ENCODE assay signal across 22 mouse cellular contexts in the genomic region with DNA sequence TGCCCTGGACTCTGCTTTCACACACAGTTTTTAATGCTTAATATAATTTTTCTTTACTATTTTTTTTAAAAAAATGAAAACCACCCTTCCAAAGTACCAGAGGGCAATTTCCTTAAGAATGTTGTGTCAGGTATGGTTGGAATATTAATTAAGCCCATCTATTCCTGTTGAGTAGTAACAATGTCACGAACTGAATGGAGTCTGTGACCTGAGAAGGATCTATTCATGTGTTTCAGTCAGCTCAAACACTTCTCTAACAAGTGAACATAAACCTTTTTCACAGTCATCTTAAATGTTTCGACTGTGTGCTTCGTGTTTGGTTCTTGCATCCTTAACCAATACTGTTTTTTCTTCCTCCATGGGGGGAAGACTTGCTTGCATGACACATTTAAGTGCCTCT.
DNase-seq lines count a peak whose midpoint lies in the region; ATAC-seq lines count a peak whose summit lies in the region.
"Had no signal": no experiment of that assay in that cellular context is flagged by ENCODE, and none has a peak within 500 bp of the region (broad histone marks: within the 10 kb centered on the region; RNA-seq: fewer than 3 reads in every experiment).

No protein-coding gene starts in this region.

- H3K4me1 ChIP-seq in forebrain, embryonic 12.5 days: peaks cover 3% of the 10 kb centered on the region; the same call in 1 of the 2 replicates
- H3K4me1 ChIP-seq in forebrain, embryonic 16.5 days (replicated peaks; ENCODE audit: control insufficient read depth, insufficient read depth, low read length): no peaks in the 10 kb centered on the region; the same call in 1 of the 2 replicates
- H3K4me1 ChIP-seq in midbrain, embryonic 12.5 days: 0 out of 2 replicates have a peak, but pooled peaks cover 6% of the 10 kb centered on the region
- no peaks in the 10 kb centered on the region for H3K4me1 ChIP-seq in midbrain, embryonic 15.5 days
- H3K4me1 ChIP-seq: embryonic facial prominence, embryonic 12.5 days; embryonic facial prominence, embryonic 15.5 days; forebrain, embryonic 15.5 days; hindbrain, embryonic 12.5 days; hindbrain, embryonic 15.5 days had no signal

- 8% methylated on average over 3 of the region's 3 CpGs for WGBS in forebrain, embryonic 12.5 days
- WGBS in forebrain, embryonic 16.5 days: 10% methylated on average over 3 of the region's 3 CpGs
- 14% methylated on average over 3 of the region's 3 CpGs for WGBS in midbrain, embryonic 12.5 days
- WGBS in midbrain, embryonic 15.5 days: 17% methylated on average over 3 of the region's 3 CpGs

- no peak overlapping the region for H3K9ac ChIP-seq in forebrain, embryonic 12.5 days
- no peak overlapping the region for H3K9ac ChIP-seq in forebrain, embryonic 16.5 days (replicated peaks; ENCODE audit: low read depth, low read length)
- H3K9ac ChIP-seq in midbrain, embryonic 12.5 days (replicated peaks): no peak overlapping the region
- no peak overlapping the region for H3K9ac ChIP-seq in midbrain, embryonic 15.5 days
- H3K9ac ChIP-seq: embryonic facial prominence, embryonic 12.5 days; embryonic facial prominence, embryonic 15.5 days; forebrain, embryonic 15.5 days; hindbrain, embryonic 12.5 days; hindbrain, embryonic 15.5 days had no signal

- peak; percentile 63; the same call in 1 of the 2 replicates for ATAC-seq in forebrain, embryonic 12.5 days (ENCODE audit: low FRiP score)
- no peak for ATAC-seq in forebrain, embryonic 16.5 days
- peak; percentile 56; the same call in 1 of the 2 replicates for ATAC-seq in midbrain, embryonic 12.5 days (ENCODE audit: low FRiP score, low read depth)
- no peak for ATAC-seq in midbrain, embryonic 15.5 days (replicated peaks)
- ATAC-seq: CD4-positive, CD25-positive, alpha-beta regulatory T cell, adult 4 months; forebrain, embryonic 15.5 days had no signal

- H3K9me3 ChIP-seq in forebrain, embryonic 12.5 days: no peaks in the 10 kb centered on the region
- H3K9me3 ChIP-seq in forebrain, embryonic 16.5 days (ENCODE audit: control insufficient read depth, low read length): no peaks in the 10 kb centered on the region
- H3K9me3 ChIP-seq in midbrain, embryonic 12.5 days: no peaks in the 10 kb centered on the region
- H3K9me3 ChIP-seq in midbrain, embryonic 15.5 days: no peaks in the 10 kb centered on the region
- H3K9me3 ChIP-seq: embryonic facial prominence, embryonic 12.5 days; embryonic facial prominence, embryonic 15.5 days; forebrain, embryonic 15.5 days; hindbrain, embryonic 12.5 days; hindbrain, embryonic 15.5 days had no signal

- H3K4me3 ChIP-seq in forebrain, embryonic 12.5 days (replicated peaks): no peak overlapping the region
- H3K4me3 ChIP-seq in forebrain, embryonic 16.5 days (replicated peaks; ENCODE audit: low read length): no peak overlapping the region
- H3K4me3 ChIP-seq in midbrain, embryonic 12.5 days: no peak overlapping the region
- no peak overlapping the region for H3K4me3 ChIP-seq in midbrain, embryonic 15.5 days
- H3K4me3 ChIP-seq: embryonic facial prominence, embryonic 12.5 days; embryonic facial prominence, embryonic 15.5 days; forebrain, embryonic 15.5 days; gastrocnemius, adult 2 months; hindbrain, embryonic 12.5 days; hindbrain, embryonic 15.5 days had no signal

- H3K4me2 ChIP-seq in forebrain, embryonic 12.5 days: no peak overlapping the region
- H3K4me2 ChIP-seq in forebrain, embryonic 16.5 days (ENCODE audit: low read length): no peak overlapping the region
- no peak overlapping the region for H3K4me2 ChIP-seq in midbrain, embryonic 12.5 days (replicated peaks)
- no peak overlapping the region for H3K4me2 ChIP-seq in midbrain, embryonic 15.5 days
- H3K4me2 ChIP-seq: embryonic facial prominence, embryonic 12.5 days; embryonic facial prominence, embryonic 15.5 days; forebrain, embryonic 15.5 days; heart, embryonic 11.5 days; hindbrain, embryonic 12.5 days; hindbrain, embryonic 15.5 days had no signal

- H3K36me3 ChIP-seq in forebrain, embryonic 12.5 days (replicated peaks): no peaks in the 10 kb centered on the region
- no peaks in the 10 kb centered on the region for H3K36me3 ChIP-seq in forebrain, embryonic 16.5 days (ENCODE audit: control insufficient read depth, insufficient read depth)
- no peaks in the 10 kb centered on the region for H3K36me3 ChIP-seq in midbrain, embryonic 12.5 days
- H3K36me3 ChIP-seq in midbrain, embryonic 15.5 days (replicated peaks): no peaks in the 10 kb centered on the region
- H3K36me3 ChIP-seq: embryonic facial prominence, embryonic 12.5 days; embryonic facial prominence, embryonic 15.5 days; forebrain, embryonic 15.5 days; hindbrain, embryonic 12.5 days; hindbrain, embryonic 15.5 days had no signal

- no peak overlapping the region for H3K27ac ChIP-seq in forebrain, embryonic 12.5 days
- H3K27ac ChIP-seq in forebrain, embryonic 16.5 days (ENCODE audit: low read length): no peak overlapping the region
- no peak overlapping the region for H3K27ac ChIP-seq in midbrain, embryonic 12.5 days (replicated peaks)
- no peak overlapping the region for H3K27ac ChIP-seq in midbrain, embryonic 15.5 days
- H3K27ac ChIP-seq: embryonic facial prominence, embryonic 12.5 days; embryonic facial prominence, embryonic 15.5 days; forebrain, embryonic 15.5 days; gastrocnemius, adult 2 months; hindbrain, embryonic 12.5 days; hindbrain, embryonic 15.5 days had no signal

- H3K27me3 ChIP-seq in forebrain, embryonic 12.5 days: no peaks in the 10 kb centered on the region
- no peaks in the 10 kb centered on the region for H3K27me3 ChIP-seq in forebrain, embryonic 16.5 days (replicated peaks; ENCODE audit: control insufficient read depth, insufficient read depth, low read length)
- no peaks in the 10 kb centered on the region for H3K27me3 ChIP-seq in midbrain, embryonic 12.5 days
- H3K27me3 ChIP-seq in midbrain, embryonic 15.5 days (replicated peaks): no peaks in the 10 kb centered on the region
- H3K27me3 ChIP-seq: embryonic facial prominence, embryonic 12.5 days; embryonic facial prominence, embryonic 15.5 days; forebrain, embryonic 15.5 days; hindbrain, embryonic 12.5 days; hindbrain, embryonic 15.5 days had no signal

- peak; percentile 7 for DNase-seq in retina, embryonic 14.5 days (ENCODE audit: low spot score)
- no peak for DNase-seq in retina, postnatal 1 day
- DNase-seq: adrenal gland, adult 2 months; adrenal gland, postnatal 14 days; cerebellum, adult 11-12 months; cerebellum, adult 8-10 months; cerebellum, postnatal 10 days; cerebellum, postnatal 36 days; gastrocnemius, adult 2 months; gastrocnemius, postnatal 14 days; heart, adult 11 months had no signal

Comparison
In these comparisons a context has a peak if more than half of its experiments do, and no peak if none do; other contexts are left out.
1. ATAC-seq: peak in forebrain, embryonic 12.5 days (single experiment) and midbrain, embryonic 12.5 days (single experiment); none in forebrain, embryonic 16.5 days (single experiment) and midbrain, embryonic 15.5 days (single experiment).